Mouse (Mus musculus) cerebellum, adult 11-12 months (tissue): ENCODE data around the gene Rsph14.

Source experiments
- DNase-seq: peaks from one replicate; pipeline ENCODE4 v3.0.0; 2022

The Rsph14 gene

GRCm38 (mm10) chr10:75032395-75032794, at the start of gene Rsph14:
TSS of gene Rsph14 (minus strand) at chr10:75032586.
- DNase-seq: peak; percentile 61

DNA sequence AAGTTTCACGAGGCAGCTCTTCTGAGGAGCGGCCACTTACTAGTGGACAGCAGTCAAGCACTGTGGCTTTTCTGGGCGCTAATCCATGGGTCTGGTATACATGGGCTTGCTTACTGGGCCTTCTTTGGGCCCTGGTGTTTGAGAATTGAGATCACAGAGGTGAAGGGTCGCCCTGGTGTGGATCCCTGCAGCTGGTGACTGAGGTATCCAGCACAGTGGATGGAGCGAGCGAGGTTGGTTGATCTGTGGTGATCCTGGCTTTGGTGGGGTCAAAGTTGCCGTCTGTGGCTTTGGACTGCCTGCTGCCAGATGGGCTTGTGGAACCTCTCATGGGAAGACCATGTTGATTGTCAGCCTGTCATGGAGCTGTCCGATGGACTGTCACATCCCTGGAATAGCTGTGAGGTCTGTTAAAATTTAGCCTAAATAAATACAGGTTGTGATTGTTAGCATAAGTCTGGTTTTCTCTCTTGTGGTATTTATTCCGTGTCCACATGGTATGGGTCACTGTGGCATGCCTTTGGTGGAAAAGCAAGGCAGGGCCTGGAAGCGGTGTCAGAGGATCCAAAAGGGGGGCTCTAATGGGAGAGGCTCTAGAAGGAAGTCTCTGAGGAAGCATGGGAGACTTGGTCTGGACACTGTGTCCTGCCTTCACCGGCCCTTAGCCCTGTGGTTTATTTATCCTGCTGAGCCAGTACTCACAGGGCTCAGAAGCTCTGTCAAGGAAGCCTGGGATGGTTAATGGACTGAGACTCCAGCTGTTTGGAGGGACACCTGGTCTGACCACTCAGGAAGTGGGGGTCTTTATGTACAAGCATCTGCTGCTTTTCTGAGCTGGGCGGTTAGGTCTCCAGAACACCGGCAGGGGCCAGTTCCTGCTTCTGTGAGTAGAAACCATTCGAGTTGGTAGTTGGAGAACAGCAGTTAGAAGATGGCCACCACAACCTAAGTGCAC, 46.1 kb upstream of the Rsph14 start:
- no peak for DNase-seq

DNA sequence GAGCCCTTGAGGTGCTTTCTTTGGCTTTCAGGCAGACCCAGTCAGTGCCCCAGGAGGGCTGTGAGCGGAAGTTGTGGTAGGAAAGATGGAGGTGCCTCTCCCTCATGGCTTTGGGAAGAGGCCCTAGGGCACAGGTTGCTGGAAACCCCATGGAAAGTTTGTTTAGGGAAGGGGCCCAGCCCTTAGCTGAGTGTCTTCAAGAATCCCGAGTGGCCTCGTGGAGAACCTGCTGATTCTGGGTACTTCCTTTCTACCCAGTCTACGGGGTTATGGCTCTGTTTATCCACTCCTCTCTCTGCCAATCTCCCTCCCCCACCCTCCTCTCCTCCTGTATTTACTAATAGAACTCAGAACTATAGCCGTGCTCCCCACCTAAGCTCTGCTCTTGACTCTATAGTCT, 43.3 kb upstream of the Rsph14 start:
- DNase-seq: no peak

DNA sequence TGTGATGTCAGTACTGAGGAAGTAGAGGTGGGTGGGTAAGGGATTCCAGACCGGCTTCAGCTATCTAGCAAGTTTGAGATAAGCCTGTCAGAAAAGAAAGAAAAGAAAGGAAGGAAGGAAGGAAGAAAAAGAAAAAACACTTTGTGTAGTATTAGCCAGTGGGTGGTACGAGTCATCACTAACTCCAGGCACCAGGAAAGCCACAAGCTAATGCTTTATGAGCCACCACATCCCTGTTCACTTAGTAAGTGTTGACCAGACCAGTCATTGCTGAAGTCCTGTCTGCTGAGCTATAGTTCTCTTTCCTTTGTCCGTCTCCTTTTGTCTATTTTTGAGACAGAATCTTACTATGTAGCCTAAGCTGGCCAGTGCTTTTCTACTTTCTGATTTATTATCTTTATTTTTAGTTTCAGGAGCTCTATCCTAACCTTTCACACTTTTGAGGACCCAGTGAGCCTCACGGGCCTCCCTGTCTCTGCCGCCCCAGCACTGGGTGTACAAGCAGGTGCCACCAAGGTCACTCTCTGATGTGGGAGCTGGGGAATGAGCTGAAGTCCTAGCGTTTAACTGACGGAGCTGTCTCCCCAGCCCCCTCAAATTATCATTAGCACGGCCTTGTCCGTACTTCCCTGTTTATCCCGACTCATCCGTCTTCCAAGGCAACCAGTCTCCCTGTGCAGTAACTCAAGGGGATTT, 38.0 kb upstream of the Rsph14 start:
- DNase-seq: no peak

GRCm38 (mm10) chr10:75068624-75069328, 36.4 kb upstream of the Rsph14 start:
- no peak for DNase-seq

- DNase-seq: no peak
Measured at GRCm38 (mm10) chr10:75068086-75068485, 35.7 kb upstream of the Rsph14 start.

DNA sequence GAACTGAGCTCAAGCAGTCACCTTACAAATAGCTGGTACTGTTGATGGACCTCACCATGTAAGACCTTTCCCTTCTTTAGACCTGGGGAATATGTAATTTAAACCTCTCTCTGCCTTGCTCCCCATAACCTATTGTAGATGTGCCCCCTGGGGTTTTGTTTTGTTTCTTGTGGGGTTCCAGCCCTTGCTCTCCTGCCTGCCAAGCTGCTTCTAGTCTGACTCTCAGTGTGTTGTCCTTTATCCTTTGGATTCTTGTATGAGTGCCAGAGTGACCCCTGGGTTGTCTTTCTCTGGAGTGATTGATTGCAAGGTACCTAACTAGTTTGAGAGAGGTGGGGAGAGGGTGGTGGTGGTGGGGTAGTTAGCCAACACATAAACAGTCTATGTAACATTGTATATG, 35.1 kb upstream of the Rsph14 start:
- DNase-seq: no peak

GRCm38 (mm10) chr10:75065691-75066090, 33.3 kb upstream of the Rsph14 start:
- DNase-seq: no peak

DNA sequence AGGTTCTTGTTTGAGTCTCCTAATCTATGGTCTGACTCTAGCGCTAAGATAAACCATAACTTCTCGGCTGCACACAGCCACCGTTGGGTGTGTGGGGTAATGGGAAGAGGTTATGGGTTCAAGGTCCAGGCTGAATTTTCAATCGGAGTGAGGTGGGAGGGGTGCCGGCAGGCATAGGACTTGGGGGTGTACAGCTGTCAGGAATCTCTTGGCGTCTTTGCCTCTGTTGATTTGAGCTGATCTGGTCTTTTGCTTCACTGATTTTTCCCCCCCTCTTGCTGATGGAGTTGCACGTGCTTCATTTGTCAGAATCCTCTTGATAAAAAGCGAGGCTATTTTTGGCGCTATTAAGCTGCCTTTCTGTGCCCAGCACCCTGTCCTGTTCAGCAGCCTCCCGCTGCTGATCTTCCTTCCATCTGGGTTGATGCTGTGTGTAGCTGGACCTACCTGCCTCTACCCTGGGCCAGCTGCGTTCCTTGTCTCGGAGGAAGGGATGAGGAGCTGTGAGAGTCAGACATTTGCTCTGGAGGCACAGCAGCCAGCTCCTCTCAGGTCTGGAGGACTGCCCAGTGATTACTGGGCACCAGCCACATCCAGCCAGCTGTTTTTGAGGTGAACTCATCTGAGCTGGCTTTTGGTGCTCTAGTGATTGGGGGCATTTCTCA, 31.0 kb upstream of the Rsph14 start:
- no peak for DNase-seq

DNA sequence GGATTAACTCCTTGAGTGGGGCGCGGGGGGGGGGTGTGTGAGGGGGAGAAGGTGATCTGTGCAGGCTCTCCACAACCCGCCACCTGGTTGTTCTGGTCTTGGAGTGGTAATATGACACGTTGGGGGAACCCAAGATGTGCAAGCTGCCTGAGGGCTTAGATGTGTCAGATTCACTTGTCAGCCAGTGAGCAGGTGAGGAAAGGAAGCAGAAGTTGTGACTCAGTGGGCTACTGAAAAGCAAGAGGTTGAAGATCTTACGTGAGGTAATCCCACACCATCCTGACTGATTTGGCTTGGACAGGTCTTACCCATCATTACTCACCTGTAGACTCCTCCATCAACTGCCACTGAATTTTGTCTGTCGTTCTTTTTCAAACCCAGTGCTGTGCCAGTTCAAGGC, 30.2 kb upstream of the Rsph14 start:
- DNase-seq: no peak

DNA sequence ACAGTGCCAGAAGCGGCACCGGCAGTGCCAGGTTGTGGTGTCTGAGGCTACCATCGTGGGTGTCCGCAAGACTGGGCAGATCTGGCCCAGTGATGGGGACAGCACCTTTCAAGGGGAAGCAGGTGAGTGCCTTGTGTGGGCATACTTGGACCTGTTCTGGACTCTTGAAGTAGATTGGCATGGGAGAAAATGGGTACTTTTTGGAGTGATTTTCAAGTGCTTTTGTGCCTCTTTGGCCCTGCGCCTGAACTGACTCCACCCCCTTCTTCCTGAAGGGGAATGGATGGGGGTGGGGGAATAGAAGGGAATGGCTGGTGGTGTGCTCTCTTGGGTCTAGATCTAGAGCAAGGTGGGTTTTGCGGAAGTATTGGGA, 29.8 kb upstream of the Rsph14 start:
- peak; percentile 45 for DNase-seq

- peak; percentile 35 for DNase-seq
Measured at GRCm38 (mm10) chr10:75061341-75062188, 29.2 kb upstream of the Rsph14 start.

- DNase-seq: peak; percentile 52
Measured at GRCm38 (mm10) chr10:75060843-75061235, 28.5 kb upstream of the Rsph14 start.

DNA sequence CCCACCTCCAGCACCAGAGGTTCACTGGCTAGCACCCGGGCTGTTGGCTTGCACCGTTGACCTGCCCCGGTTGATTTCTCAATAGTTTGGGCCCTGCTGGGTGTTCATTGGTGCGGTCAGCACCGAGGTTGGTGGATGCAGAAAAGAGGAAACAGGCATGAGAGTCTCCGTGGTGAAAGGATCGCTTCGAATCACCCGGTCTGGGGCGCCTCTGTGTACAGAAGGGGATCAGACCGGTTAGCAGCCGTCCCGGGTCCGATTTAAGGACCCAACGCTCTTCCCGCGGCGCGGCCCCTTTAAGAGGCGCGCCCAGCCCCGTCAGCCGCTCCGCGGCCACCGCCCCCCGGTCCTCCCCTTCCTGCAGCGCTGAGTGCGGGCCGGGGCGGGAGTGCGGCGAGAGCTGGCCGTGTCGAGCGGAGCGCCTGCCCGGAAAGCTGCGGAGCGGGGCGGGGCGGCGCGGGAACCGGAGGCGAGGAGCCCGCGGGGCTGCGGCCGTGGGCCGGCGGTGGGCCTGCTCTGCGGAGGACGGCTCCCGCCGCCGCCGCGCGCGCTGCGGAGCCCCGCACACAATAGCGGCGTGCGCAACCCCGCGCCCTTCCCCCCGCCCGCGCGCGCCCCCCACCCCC, 27.9 kb upstream of the Rsph14 start, which contains the start of gene Bcr:
Gene Bcr, plus strand, starts transcription at position 376 of the 626 bp plus-strand sequence.
- DNase-seq: peak; percentile 79

DNA sequence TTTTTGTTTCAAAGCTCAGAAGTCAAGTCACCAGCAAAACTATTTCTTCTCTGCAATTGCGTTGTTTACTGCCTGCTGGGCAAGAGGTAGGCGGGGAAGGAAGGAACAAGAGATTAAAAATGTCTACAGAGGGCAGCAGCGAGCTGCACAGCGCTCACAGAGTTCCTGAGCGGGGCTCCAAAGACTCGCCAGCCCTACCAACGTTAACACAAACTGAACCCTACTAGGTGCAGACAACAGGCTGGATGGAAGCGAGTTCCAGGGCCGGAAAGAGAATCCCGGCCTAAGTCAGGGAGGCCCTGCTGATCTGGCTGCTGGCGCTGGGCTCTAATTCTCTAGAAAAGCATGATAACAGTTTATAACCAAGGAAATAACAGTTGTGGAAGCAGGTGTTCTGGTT, 27.0 kb upstream of the Rsph14 start:
- peak; percentile 70 for DNase-seq

GRCm38 (mm10) chr10:75058761-75059395, 26.5 kb upstream of the Rsph14 start:
- no peak for DNase-seq

GRCm38 (mm10) chr10:75058336-75058735, 25.9 kb upstream of the Rsph14 start:
- no peak for DNase-seq

- DNase-seq: no peak
Measured at GRCm38 (mm10) chr10:75056255-75056654, 23.9 kb upstream of the Rsph14 start.

DNA sequence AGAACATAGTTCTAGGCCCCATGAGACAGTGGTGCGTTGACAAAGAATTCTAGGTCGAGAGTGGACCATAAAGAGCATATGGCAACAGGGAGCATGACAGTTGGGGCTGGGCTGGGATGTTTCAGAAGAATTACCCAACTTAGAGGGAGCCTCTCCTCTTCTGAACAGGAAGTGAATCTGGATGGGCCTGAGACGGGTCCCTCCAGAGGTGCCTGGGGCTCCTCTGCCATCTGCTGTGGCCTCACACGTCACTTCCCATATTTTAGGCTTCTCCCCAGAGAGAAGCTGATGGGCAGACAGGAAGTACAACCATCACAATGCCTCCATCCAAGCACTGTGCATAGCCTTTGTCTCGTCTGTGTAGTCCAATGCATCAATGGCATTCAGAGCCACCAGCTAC, 23.3 kb upstream of the Rsph14 start:
- no peak for DNase-seq

DNA sequence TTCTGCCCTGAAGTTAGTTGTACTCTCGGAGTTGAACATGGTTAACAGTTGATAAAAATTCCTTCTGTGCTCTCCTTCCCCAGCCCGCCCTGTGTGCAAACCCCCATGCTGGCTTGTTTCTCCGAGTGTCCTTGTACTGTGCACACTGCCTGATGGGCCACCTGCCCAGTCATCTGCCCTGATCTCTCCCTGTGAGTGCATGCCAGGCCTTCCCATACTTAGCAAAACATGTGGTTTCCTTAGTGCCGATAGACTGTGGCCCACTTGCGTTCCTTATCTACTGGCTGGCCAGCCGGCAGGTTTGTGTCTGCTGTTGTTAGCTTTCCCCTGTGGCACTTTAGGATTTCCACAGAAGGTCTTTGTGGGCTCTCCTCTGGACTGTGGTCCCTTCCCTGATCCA, 21.7 kb upstream of the Rsph14 start:
- DNase-seq: no peak

DNA sequence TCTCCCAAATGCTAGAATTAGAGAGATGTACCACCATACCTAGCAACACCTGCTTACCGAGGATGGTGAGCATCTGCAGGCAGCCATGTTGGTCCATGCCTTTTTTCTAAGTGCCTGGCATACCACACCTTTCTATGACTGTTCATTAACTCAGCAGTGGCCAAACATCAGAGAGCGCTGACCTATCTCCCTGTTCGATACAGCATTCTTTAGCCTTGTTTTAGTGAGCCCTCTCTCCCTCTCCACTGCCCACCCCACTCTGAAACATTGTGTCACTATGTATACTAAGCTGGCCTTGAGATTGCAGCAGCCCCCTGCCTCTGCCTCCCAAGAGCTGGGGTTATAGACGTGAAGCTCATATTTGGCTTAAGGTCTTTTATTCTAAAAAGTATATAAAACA, 21.3 kb upstream of the Rsph14 start:
- DNase-seq: no peak
